Mouse (Mus musculus): ENCODE results near the gene Tbl1xr1. TPM values are rescaled to one million over a fixed set of nuclear protein-coding genes. Genes with fewer than 3 reads are reported as not detected.
A peak's percentile ranks its signal among the peaks of the same experiment; 100 is the strongest.

Gene Tbl1xr1
- polyA plus RNA-seq, 1 experiment from 2014 or later: 10.5 TPM

GRCm38 (mm10) chr3:22091266-22091550 is 14.8 kb downstream of the Tbl1xr1 start:
- no peaks in the 10 kb centered on the region for H3K36me3 ChIP-seq
- ATAC-seq (ENCODE audit: extremely low read depth, insufficient number of reproducible peaks, low FRiP score, low TSS enrichment): no peak
- H3K27me3 ChIP-seq (replicated peaks): no peaks in the 10 kb centered on the region
- peaks cover 54% of the 10 kb centered on the region for H3K4me1 ChIP-seq
- no peak overlapping the region for H3K27ac ChIP-seq (replicated peaks)
- no peak overlapping the region for H3K4me3 ChIP-seq
- no peaks in the 10 kb centered on the region for H3K9me3 ChIP-seq
- H3K9ac ChIP-seq: no peak overlapping the region
- WGBS: 68% methylated on average over 3 of the region's 3 CpGs
- no peak overlapping the region for H3K4me2 ChIP-seq

GRCm38 (mm10) chr3:22091681-22092080 is 15.2 kb downstream of the Tbl1xr1 start:
- H3K36me3 ChIP-seq: no peaks in the 10 kb centered on the region
- ATAC-seq (ENCODE audit: extremely low read depth, insufficient number of reproducible peaks, low FRiP score, low TSS enrichment): no peak
- H3K4me2 ChIP-seq: no peak overlapping the region
- no peaks in the 10 kb centered on the region for H3K9me3 ChIP-seq
- no peak overlapping the region for H3K4me3 ChIP-seq
- no peaks in the 10 kb centered on the region for H3K27me3 ChIP-seq (replicated peaks)
- no peak overlapping the region for H3K9ac ChIP-seq
- 90% methylated on average over 3 of the region's 3 CpGs for WGBS
- H3K4me1 ChIP-seq: peaks cover 54% of the 10 kb centered on the region
- H3K27ac ChIP-seq (replicated peaks): no peak overlapping the region

GRCm38 (mm10) chr3:22092784-22093183 is 16.3 kb downstream of the Tbl1xr1 start:
- no peak for ATAC-seq (ENCODE audit: extremely low read depth, insufficient number of reproducible peaks, low FRiP score, low TSS enrichment)
- Histone ChIP-seq H3K27ac (replicated peaks) (no peak overlapping the region), H3K9ac (no peak overlapping the region), H3K4me2 (no peak overlapping the region), H3K36me3 (no peaks in the 10 kb centered on the region), H3K4me3 (no peak overlapping the region), H3K9me3 (no peaks in the 10 kb centered on the region), H3K27me3 (replicated peaks) (no peaks in the 10 kb centered on the region), H3K4me1 (peaks cover 54% of the 10 kb centered on the region)
- WGBS: 70% methylated on average over 5 of the region's 5 CpGs

- H3K4me1 ChIP-seq: peaks cover 47% of the 10 kb centered on the region
- WGBS: 59% methylated on average over 5 of the region's 5 CpGs
- no peak for ATAC-seq (ENCODE audit: extremely low read depth, insufficient number of reproducible peaks, low FRiP score, low TSS enrichment)
- H3K4me2 ChIP-seq: no peak overlapping the region
- no peaks in the 10 kb centered on the region for H3K27me3 ChIP-seq (replicated peaks)
- H3K4me3 ChIP-seq: no peak overlapping the region
- no peaks in the 10 kb centered on the region; the same call in 1 of the 2 replicates for H3K36me3 ChIP-seq
- no peaks in the 10 kb centered on the region for H3K9me3 ChIP-seq
- no peak overlapping the region for H3K27ac ChIP-seq (replicated peaks)
- no peak overlapping the region for H3K9ac ChIP-seq
These were observed 27.6 kb downstream of the Tbl1xr1 start for GRCm38 (mm10) chr3:22103986-22104515.

- 75% methylated on average over 6 of the region's 6 CpGs for WGBS
These were observed 29.0 kb downstream of the Tbl1xr1 start for GRCm38 (mm10) chr3:22105471-22105870.

GRCm38 (mm10) chr3:22108013-22108412 is 31.6 kb downstream of the Tbl1xr1 start:
- Histone ChIP-seq H3K27ac (replicated peaks) (no peak overlapping the region), H3K4me1 (peaks cover 22% of the 10 kb centered on the region), H3K9ac (no peak overlapping the region), H3K4me2 (no peak overlapping the region), H3K36me3 (no peaks in the 10 kb centered on the region; the same call in 1 of the 2 replicates), H3K27me3 (replicated peaks) (no peaks in the 10 kb centered on the region), H3K4me3 (no peak overlapping the region), H3K9me3 (peaks cover 5% of the 10 kb centered on the region; the same call in 1 of the 2 replicates)
- no peak for ATAC-seq (ENCODE audit: extremely low read depth, insufficient number of reproducible peaks, low FRiP score, low TSS enrichment)

More at GRCm38 (mm10) chr3:22105471-22105870, 29.0 kb downstream of the Tbl1xr1 start:
- no peak overlapping the region for H3K4me2 ChIP-seq
- no peak overlapping the region for H3K27ac ChIP-seq (replicated peaks)
- no peaks in the 10 kb centered on the region; the same call in 1 of the 2 replicates for H3K36me3 ChIP-seq
- no peak overlapping the region for H3K9ac ChIP-seq
- no peak overlapping the region for H3K4me3 ChIP-seq
- no peaks in the 10 kb centered on the region for H3K27me3 ChIP-seq (replicated peaks)
- H3K4me1 ChIP-seq: peaks cover 33% of the 10 kb centered on the region
- no peak for ATAC-seq (ENCODE audit: extremely low read depth, insufficient number of reproducible peaks, low FRiP score, low TSS enrichment)
- H3K9me3 ChIP-seq: no peaks in the 10 kb centered on the region

GRCm38 (mm10) chr3:22109651-22110050 is 33.2 kb downstream of the Tbl1xr1 start:
- WGBS: 70% methylated on average over 1 of the region's 1 CpGs
- Histone ChIP-seq H3K4me2 (no peak overlapping the region), H3K4me1 (peaks cover 15% of the 10 kb centered on the region), H3K27me3 (replicated peaks) (no peaks in the 10 kb centered on the region), H3K27ac (replicated peaks) (no peak overlapping the region), H3K9ac (no peak overlapping the region), H3K4me3 (no peak overlapping the region), H3K9me3 (peaks cover 5% of the 10 kb centered on the region; the same call in 1 of the 2 replicates), H3K36me3 (no peaks in the 10 kb centered on the region; the same call in 1 of the 2 replicates)
- no peak for ATAC-seq (ENCODE audit: extremely low read depth, insufficient number of reproducible peaks, low FRiP score, low TSS enrichment)

- Histone ChIP-seq H3K27me3 (replicated peaks) (no peaks in the 10 kb centered on the region), H3K36me3 (no peaks in the 10 kb centered on the region), H3K27ac (replicated peaks) (no peak overlapping the region), H3K9me3 (peaks cover 5% of the 10 kb centered on the region; the same call in 1 of the 2 replicates), H3K4me1 (peaks cover 25% of the 10 kb centered on the region), H3K4me2 (no peak overlapping the region), H3K9ac (no peak overlapping the region), H3K4me3 (no peak overlapping the region)
- 86% methylated on average over 4 of the region's 4 CpGs for WGBS
- ATAC-seq (ENCODE audit: extremely low read depth, insufficient number of reproducible peaks, low FRiP score, low TSS enrichment): no peak
These were observed 37.3 kb downstream of the Tbl1xr1 start for GRCm38 (mm10) chr3:22113773-22114172.

GRCm38 (mm10) chr3:22115221-22115620 is 38.8 kb downstream of the Tbl1xr1 start:
- Histone ChIP-seq H3K9me3 (peaks cover 5% of the 10 kb centered on the region; the same call in 1 of the 2 replicates), H3K4me3 (no peak overlapping the region), H3K27ac (replicated peaks) (no peak overlapping the region), H3K4me2 (no peak overlapping the region), H3K36me3 (no peaks in the 10 kb centered on the region), H3K9ac (no peak overlapping the region), H3K27me3 (replicated peaks) (no peaks in the 10 kb centered on the region), H3K4me1 (peaks cover 28% of the 10 kb centered on the region)
- no peak for ATAC-seq (ENCODE audit: extremely low read depth, insufficient number of reproducible peaks, low FRiP score, low TSS enrichment)
- WGBS: 20% methylated on average over 2 of the region's 2 CpGs

- no peaks in the 10 kb centered on the region for H3K36me3 ChIP-seq
- no peak overlapping the region for H3K4me2 ChIP-seq
- H3K27ac ChIP-seq (replicated peaks): no peak overlapping the region
- no peak for ATAC-seq (ENCODE audit: extremely low read depth, insufficient number of reproducible peaks, low FRiP score, low TSS enrichment)
- peaks cover 5% of the 10 kb centered on the region; the same call in 1 of the 2 replicates for H3K9me3 ChIP-seq
- H3K4me1 ChIP-seq: peaks cover 31% of the 10 kb centered on the region
- no peak overlapping the region for H3K4me3 ChIP-seq
- H3K9ac ChIP-seq: no peak overlapping the region
- H3K27me3 ChIP-seq (replicated peaks): no peaks in the 10 kb centered on the region
- WGBS: 81% methylated on average over 3 of the region's 3 CpGs
These were observed 39.2 kb downstream of the Tbl1xr1 start for GRCm38 (mm10) chr3:22115678-22116077.

- H3K9ac ChIP-seq: no peak overlapping the region
- no peak overlapping the region for H3K4me2 ChIP-seq
- no peak for ATAC-seq (ENCODE audit: extremely low read depth, insufficient number of reproducible peaks, low FRiP score, low TSS enrichment)
- no peaks in the 10 kb centered on the region for H3K36me3 ChIP-seq
- peaks cover 36% of the 10 kb centered on the region for H3K4me1 ChIP-seq
- H3K4me3 ChIP-seq: no peak overlapping the region
- peaks cover 5% of the 10 kb centered on the region; the same call in 1 of the 2 replicates for H3K9me3 ChIP-seq
- H3K27me3 ChIP-seq (replicated peaks): no peaks in the 10 kb centered on the region
- 77% methylated on average over 1 of the region's 1 CpGs for WGBS
- H3K27ac ChIP-seq (replicated peaks): no peak overlapping the region
These were observed 39.7 kb downstream of the Tbl1xr1 start for GRCm38 (mm10) chr3:22116188-22116587.

GRCm38 (mm10) chr3:22121741-22122140 is 45.3 kb downstream of the Tbl1xr1 start:
- Histone ChIP-seq H3K4me2 (no peak overlapping the region), H3K4me3 (no peak overlapping the region), H3K36me3 (0 out of 2 replicates have a peak, but pooled peaks cover 3% of the 10 kb centered on the region), H3K4me1 (peaks cover 53% of the 10 kb centered on the region), H3K27ac (replicated peaks) (peak overlapping the region; percentile 10; the same call in 1 of the 2 replicates), H3K9me3 (no peaks in the 10 kb centered on the region), H3K9ac (no peak overlapping the region), H3K27me3 (replicated peaks) (no peaks in the 10 kb centered on the region)
- WGBS: 53% methylated on average over 3 of the region's 3 CpGs
- no peak for ATAC-seq (ENCODE audit: extremely low read depth, insufficient number of reproducible peaks, low FRiP score, low TSS enrichment)

Measured in heart, embryonic 13.5 days (tissue).